Mouse (Mus musculus) cerebellum, adult 18-20 months (tissue): ENCODE measurements around the gene Inafm2.

Experiments
- DNase-seq, 2 experiments: peaks; one replicate each; pipeline ENCODE4 v3.0.0; 2021

Inafm2 gene

DNA sequence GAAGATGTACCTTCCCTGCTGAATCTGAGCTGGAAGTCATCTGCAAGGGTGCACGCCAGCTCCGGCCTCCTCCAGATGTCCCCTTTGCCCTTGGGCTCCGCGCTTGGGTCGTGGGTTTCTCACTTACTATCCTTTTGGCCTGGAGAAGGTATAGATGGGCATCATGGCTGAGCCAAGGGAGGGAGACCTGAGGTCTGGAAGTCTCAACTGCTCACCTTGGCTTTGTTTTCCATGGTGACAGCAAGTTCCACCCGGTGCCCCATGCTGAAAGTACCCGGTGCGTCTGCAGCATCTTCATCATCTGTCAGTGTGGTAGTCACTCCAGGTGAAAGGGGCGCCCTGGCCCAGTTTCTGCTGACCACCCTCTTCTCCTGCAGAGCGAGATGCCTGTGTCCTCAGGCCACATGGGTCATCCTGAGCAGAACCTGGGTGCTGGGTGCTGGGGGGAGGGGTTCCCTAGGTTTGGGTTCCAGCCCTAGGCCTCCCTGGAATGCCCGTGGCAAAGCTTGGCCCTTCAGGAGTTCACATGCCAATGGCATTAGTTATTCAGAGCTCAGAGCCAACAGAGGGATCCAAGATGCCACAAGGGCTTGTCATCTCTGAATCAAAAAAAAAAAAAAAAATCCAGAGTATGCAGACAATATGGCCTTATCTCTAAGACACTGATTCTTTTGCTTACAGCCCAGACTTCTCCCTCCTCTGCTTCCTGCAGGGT is 14.9 kb downstream of the Inafm2 start:
- no peak for DNase-seq

GRCm38 (mm10) chr2:118761358-118761757 is 15.8 kb downstream of the Inafm2 start:
- no peak for DNase-seq

DNA sequence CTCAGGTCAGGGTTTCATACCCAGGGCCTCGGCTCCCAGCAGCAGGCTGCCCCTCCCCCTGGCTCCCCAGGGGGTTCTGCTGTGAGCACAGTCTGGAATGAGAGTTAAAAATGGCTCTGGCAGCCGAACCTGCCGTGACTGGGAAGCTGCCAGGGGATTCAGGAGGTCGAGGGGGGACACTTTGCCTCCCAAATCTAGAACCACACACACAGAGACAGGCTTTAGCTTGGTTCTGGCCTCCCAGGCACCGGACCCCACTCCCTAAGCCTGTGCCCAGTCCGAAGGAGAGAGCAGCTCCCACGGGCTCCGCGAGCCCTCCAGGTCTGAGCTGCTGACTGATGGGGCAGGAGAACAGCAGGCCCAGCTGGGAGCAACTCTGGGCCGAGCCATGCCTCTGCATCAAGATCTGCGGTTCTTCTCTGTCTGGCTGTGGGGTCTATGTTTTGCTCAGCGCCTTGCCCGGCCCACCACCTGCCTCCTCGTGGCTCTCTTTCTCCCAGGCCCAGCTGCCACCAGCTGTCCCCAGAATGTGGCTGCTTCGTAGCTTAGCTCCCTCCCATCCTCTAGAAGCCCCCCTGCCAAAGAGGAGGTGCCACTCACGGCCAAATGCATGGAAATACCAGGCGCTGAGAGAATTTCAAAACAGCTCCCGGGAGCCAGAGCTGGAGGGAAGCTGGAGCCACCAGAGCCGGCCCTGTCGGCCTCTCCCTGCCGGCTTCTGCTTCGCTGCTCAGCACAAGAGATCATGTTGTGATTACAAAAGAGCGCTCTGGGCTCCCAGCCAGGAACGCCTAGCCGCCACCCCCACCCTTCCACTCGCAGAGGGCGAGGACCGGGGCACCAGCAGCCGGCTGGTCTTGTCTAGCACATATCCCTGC is 16.6 kb downstream of the Inafm2 start, which contains the start of gene Ccdc9b:
Gene Ccdc9b, minus strand, starts transcription at position 756 of the 878 bp plus-strand sequence.
- DNase-seq = peak; percentile 89 to 91

- no peak for DNase-seq
Observed at GRCm38 (mm10) chr2:118762784-118763148, 17.2 kb downstream of the Inafm2 start.

DNA sequence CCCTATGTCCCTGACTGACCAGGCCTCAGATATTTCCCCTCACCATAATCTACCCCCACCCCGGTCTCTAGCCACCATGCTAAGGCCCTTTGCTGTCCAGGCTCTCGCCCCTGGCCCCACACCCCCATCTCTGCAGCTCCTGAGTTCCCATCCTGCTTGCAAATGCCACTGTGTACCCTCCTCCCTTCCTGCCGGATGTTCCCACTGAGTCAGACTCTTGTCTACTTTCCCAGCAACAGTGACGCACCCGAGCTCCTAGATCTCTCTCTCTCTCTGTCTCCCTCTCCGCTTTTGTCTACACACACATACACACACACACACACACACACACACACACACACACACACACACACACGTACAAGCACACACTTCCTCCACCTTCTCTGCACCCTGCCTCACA is 17.9 kb downstream of the Inafm2 start:
- no peak for DNase-seq

GRCm38 (mm10) chr2:118764094-118764831 is 18.7 kb downstream of the Inafm2 start:
- peak; percentile 71 to 73 for DNase-seq

DNA sequence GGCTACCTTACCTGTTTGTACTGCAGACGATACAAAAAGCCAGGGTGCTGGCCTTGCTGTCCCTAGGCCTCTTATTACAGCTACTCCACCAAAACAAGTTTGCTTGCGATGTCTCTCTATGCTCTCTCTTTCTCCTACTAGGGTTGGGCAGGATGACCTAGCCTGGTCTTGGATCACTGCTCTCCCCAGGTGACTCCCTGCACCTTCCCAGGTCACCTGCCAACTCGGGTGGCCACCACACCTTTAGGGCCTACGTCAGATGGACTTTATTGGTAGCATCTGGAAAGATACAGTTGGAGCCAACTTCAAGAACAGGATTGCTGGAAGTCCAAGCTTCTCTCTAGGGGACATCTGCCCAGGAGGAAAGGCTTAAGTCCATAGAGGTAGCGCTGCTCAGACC is 19.3 kb downstream of the Inafm2 start:
- no peak for DNase-seq

DNA sequence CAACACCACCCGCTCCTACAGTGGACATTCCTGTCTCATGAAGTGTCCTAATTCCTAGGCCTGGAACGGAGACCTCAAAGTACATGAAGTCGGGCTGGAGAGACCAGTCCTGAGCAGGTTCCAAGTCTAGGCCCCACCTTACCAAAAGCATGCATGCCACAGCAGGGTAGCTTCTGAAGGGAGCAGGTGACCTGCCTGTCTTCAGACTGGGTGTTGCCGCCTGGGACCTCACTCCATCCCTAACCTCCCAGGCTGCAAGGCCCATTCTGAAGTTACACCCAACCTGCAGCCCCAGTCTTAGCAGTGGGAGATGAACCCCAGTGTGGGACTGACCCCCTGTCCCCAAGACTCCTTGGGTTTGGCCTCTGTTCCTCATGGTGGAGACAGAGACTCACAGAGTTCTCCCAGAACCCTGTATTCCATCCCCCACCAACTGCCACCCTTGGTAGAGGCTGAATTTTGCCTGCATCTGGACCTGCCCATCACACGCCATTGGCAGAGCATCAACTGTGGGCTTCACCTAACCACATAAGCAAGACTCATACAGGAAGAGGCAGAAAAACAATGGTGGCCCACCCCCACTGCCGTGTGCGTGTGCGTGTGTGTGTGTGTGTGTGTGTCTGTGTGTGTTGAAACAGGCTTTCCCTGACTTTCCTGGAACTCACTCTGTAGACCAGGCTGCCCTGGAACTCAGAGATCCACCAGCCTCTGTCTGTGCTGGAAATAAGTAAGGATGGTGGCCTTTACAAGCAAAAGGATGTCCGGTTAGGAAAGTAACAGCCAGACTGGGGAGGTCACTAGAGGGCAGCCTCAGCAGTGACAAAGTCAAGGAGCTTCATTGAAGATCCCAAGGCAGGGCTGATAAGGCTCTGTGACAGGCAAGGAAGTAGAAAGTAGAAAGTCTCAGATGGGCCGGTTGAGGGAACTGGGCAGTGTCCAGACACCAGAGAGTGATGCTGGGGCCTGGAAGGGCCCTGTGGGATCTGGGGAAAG is 20.8 kb downstream of the Inafm2 start:
- no peak for DNase-seq

DNA sequence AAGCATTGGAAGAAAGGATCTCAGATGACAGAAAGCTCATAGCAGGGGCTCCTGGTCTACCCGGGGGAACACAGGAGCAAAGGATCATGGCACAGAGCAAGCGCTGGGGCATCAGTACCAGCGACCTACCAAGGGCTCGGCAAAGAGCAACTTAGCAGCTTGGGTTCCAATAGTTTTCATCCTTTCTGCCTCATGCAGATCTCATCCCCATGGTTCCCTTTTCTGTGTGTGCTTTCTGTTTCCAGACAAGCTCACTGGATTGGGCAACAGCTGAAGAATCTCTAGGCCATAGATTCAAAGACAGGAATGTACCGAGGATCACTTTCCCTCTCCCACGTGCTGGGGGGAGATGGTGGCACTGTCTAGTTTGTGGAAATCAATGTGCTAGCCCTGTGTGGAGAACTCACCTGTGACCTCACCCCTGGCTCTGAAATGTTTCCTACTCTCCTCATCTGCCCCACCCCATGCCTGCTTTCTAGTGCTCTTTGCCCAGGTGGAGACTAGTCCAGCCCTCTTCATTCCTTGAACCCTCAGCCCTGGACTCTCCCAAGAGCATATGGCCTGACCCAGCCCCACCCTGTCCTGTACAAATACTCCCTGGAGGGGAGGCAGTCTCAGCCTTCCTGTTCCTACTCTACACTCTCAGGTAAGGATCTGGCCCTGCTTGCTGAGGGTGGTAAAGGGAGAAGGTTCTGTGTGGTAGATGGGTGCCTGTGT is 26.8 kb downstream of the Inafm2 start, which contains the start of gene Phgr1:
Gene Phgr1, plus strand, starts transcription at position 612 of the 717 bp plus-strand sequence.
- no peak for DNase-seq

GRCm38 (mm10) chr2:118774536-118774935 is 29.0 kb downstream of the Inafm2 start:
- no peak for DNase-seq

DNA sequence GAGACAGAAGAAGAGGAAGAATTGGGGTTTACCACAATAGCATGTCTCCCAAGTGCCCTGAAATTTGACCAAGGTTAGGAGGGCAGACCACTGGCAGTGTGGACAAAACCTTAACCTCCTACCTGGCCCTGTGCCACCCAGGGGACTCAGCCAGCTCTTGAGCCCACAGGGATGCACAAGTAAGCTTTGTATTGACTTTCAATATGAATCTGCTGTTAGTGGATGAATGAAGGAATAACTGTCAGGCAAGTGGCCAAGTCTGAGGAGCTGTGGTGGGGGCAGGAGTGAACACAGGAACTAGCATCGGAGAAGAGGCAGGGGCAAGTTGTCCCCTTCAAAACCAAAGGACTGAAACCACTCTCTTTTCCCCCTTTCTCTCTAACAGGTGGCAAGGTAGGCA is 29.8 kb downstream of the Inafm2 start:
- peak; percentile 33 to 54 for DNase-seq

- peak; percentile 68 to 79 for DNase-seq
Observed at GRCm38 (mm10) chr2:118775846-118776245, 30.3 kb downstream of the Inafm2 start.

DNA sequence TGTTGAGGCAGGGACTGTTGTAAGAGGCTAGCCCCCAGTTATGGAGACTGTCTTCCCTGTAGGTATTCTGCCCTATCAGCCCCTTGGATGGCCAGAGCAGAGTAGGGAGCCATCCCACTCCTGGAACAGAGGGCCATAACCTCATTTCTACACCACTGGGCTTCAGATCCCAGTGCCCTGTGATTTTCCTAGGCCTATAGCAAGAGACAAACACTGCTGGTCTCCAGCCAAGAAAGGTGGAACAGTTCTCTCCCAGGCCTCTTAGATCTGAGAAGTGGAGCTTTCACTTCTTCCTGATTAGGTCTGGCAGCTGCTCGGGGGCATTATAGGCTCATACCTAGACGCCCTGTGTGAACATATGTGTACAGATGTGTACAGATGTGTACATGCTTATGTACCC is 30.7 kb downstream of the Inafm2 start:
- peak; percentile 34 to 44 for DNase-seq

DNA sequence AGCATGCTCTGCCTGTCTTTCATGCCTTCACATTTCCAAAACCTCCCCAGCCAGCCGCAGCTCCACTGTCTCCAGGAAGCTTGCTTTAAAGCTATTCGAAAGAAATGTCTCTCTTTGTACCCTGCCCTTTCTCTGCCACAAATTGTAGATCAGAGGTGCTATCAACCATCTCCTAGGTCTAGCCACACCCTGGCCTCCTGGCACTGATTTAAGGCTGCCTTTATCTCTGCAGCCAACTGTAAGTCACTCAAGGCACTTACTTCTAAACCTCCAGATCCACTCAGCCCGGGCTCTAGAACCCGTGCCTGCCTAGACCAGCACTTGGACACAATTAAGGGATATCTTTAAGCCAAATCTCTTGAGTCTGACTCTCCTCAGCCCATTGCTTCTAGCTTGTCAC is 32.9 kb downstream of the Inafm2 start:
- DNase-seq = no peak

DNA sequence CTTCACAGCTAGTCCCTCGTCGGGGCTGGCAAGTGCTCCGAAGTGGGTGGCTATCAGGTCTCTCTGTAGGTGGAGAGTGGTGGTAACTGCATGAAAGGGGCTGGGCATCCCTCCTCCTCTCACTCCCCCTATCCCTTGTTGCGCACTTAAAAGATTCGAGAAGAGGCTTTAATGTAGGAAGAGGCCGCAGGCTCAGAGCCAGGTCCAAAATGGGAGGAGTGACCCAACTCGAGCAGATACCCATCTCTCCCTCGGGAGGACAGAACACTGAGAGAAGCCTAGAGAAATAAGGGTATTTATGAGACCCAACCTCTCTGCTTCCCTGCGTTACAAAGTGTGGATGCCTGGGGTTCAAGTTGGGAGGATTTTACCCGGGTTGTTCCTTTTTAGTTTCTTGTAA is 33.5 kb downstream of the Inafm2 start:
- DNase-seq = peak; percentile 45 to 54

- peak; percentile 95 to 97 for DNase-seq
Observed at GRCm38 (mm10) chr2:118779504-118780480, 34.2 kb downstream of the Inafm2 start, which contains the start of gene Disp2. Disp2 (plus strand) TSS chr2:118779719.

GRCm38 (mm10) chr2:118781115-118781514 is 35.6 kb downstream of the Inafm2 start:
- no peak for DNase-seq

- no peak for DNase-seq
Observed at GRCm38 (mm10) chr2:118782303-118782702, 36.7 kb downstream of the Inafm2 start.

GRCm38 (mm10) chr2:118783093-118783492 is 37.5 kb downstream of the Inafm2 start:
- DNase-seq = no peak

- DNase-seq = no peak
Observed at GRCm38 (mm10) chr2:118783663-118784062, 38.1 kb downstream of the Inafm2 start.
